Mouse (Mus musculus) lung, adult 18-20 months (tissue): ENCODE measurements around the gene Ntmt1.

ENCODE experiments used
- DNase-seq, 2 experiments: peaks; one replicate each; pipeline ENCODE4 v3.0.0; 2022; ENCODE audit warnings: mixed read lengths in 2 of 2

Ntmt1 gene

GRCm38 (mm10) chr2:30826825-30827748 lies 19.5 kb downstream of the Ntmt1 start:
- peak; percentile 32 to 45 for DNase-seq

GRCm38 (mm10) chr2:30827749-30828475 lies 20.3 kb downstream of the Ntmt1 start:
- peak; percentile 91 to 94 for DNase-seq

DNA sequence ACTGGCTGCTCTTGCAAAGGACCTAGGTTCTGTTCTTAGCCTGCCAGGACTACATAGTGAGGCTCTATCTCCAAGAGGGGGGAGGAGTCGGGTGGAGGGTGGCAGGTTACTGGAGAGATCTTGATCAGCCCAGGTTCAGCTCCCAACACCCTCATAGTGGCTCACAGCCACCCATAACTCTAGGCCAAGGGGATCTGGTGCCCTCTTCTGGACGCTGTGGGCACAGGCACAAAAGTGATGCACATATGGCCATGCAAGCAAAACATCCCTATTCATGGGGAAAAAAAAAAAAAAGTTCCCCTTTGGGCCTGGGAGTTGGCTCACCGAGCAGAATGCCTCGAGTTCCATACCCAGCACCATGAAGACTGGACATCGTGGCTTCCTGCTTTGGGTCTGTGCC lies 21.7 kb downstream of the Ntmt1 start:
- DNase-seq = peak in 1 of 2 experiments; percentile 23

DNA sequence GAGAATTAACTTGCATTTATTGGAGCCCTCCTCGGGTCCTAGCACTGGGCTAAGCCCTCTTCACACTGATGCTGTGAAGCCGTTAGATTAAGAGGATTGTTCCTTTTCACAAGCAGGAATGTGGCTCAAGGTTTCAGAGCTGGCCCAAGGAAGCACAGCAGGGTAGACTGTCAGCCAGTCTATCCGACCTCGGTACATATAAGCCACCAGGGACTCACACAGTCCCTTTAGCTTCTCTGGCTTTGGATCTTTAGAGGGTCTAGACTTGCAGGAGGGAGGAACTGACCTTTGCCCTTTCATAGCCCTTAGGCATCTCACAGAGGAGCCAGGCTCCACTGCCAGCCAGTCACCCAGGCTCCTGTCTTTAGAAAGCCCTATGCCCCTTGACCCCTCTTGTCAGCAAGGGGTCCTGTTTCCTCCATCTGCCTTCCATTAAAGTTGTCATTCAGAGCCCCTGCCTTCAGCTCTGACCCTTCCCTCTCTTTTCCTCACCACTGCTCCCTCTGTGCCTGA lies 22.7 kb downstream of the Ntmt1 start, which contains the start of gene Asb6:
Asb6 (minus strand) TSS at position 51 of the 513 bp plus-strand sequence.
- no peak for DNase-seq

DNA sequence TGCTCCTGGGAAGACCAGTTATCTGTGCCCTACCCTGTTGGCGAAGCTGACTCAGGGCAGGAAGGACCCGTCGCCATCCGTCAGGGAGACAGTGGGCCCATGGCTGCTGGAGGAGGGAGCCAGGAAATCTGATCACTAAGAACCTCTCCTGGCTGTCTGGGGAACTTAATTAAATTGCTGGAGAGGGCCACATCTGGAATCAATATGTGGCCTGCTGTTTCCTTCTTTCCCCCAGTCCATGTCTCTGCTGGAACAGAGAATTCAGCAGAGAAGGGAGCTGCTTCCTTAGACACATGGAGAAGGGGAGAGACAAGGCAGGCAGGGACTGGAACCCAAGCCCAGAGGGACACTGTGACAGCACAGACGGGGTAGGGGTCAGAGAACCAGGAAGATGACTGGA lies 26.0 kb downstream of the Ntmt1 start:
- no peak for DNase-seq

GRCm38 (mm10) chr2:30834373-30835022 lies 26.9 kb downstream of the Ntmt1 start, which contains the start of gene Prrx2:
Gene Prrx2, plus strand, starts transcription at chr2:30834972.
- DNase-seq = no peak

GRCm38 (mm10) chr2:30836238-30836990 lies 28.8 kb downstream of the Ntmt1 start:
- no peak for DNase-seq

GRCm38 (mm10) chr2:30842615-30843014 lies 35.0 kb downstream of the Ntmt1 start:
- no peak for DNase-seq

DNA sequence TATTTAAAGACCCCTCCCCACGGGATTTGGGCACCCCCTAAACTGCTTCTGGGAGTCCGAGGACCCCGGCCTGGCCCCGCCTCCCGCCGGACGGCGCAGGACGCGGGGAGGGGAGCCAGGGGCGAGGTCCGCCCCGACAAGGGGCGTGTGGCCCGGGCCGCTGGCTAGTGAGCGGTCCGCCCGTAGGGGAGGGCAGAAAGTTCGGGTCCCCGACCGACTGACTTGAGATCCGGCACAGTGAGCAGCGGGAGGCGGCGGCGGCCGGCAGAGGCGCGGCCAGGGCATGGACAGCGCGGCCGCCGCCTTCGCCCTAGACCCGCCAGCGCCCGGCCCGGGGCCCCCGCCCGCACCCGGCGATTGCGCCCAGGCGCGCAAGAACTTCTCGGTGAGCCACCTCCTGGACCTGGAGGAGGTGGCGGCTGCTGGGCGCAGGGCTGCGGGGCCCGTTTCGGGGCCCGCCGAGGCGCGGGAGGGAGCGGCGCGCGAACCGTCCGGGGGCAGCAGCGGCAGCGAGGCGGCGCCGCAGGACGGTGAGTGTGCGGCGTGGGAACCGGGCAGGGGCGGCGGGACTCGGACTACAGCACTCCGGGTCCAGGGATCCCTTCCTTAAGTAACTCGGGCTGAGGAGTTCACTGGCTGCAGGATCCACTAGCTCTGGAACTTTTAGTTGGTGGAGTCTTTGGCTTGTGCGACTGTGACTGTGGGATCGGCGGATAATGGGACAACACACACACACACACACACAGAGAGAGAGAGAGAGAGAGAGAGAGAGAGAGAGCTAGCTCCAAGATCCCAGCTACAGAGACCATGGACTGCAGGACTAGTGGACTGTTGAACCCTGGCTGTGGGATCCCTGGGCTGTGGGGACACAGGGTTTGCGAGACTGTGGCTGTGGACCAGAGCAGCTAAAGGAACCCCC lies 37.8 kb downstream of the Ntmt1 start:
- no peak for DNase-seq

- DNase-seq = no peak
Observed at GRCm38 (mm10) chr2:30846236-30846635, 38.6 kb downstream of the Ntmt1 start.

GRCm38 (mm10) chr2:30846723-30847122 lies 39.1 kb downstream of the Ntmt1 start:
- DNase-seq = no peak

DNA sequence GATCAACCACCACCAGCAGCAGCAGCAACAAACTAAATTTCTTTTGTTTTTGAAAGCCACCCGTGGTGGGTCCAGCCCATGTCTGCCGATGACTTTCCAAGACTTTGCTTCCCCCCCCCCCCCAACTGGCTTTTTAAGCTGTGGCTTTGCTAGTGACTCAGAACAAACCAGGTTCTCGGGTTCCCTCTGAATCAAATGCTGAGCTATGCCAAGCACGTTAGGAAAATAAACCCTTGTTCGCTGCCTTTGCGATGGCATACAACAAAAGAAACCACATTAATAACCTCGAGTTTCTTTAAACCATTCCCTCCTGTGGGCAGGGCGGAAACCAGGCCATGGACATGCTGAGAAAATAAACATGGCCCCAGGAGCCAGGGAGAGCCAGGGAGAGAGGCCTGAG lies 40.6 kb downstream of the Ntmt1 start:
- DNase-seq = no peak

DNA sequence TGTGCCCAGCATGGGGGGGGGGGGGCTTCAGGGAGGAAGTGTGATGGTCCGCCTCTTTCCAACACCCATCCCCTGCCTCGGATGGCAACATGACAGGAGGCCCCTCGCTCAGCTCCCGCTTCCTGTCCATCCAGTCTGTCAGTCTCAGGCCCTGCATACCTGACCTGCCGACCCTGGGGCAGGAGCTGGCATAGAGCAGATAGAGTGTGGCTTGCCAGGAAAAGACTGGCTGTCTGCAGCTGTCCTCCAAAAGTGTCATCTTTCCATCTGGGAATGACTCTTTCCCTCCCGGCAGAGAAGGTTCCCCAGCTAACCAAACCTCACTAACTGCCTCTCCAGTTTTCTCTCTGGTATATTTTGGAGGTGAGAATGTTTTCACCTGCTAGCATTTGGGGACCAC lies 43.0 kb downstream of the Ntmt1 start:
- no peak for DNase-seq

DNA sequence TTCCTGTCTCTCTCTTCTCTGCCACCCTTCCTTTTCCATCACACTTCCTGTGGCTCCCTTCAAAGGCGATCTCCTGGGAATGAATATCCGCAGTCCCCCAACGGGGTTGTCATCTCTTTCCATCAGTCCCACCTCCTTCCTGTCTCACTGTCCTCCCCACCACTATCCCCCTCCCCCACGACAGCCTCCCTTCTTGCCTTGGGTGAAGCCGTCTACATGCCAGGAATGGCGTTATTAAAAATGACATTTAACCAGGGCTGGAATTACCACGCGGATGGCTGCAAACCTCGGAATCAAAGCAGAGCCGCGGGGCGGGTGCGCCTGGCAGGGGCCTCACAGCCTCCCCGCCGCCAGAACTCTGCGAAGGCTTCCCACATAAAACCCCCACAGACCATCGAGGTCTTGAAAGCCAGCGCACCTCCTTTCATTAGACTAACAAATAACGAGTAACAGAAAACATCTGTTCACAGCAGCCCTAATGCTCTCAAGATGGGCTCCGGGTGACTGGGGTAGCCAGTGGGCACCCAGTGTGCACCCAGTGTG lies 45.2 kb downstream of the Ntmt1 start:
- no peak for DNase-seq

- DNase-seq = no peak
Observed at GRCm38 (mm10) chr2:30857076-30857475, 49.5 kb downstream of the Ntmt1 start.

DNA sequence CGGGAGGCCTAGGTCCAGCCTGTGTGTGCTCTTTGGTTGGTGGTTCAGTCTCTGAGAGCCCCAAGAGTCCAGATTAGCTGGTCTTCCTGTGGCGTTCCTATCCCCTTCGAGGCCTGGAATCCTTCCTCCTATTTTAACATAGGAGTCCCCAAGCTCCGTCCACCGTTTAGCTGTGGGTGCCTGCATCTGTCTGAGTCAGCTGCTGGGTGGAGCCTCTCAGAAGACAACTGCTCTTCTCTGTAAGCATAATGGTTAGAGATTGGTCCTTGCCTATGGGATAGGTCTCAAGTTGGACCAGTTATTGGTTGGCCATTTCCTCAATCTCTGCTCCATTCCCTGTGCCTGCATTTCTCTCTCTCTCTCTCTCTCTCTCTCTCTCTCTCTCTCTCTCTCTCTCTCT lies 52.2 kb downstream of the Ntmt1 start:
- no peak for DNase-seq

- no peak for DNase-seq
Observed at GRCm38 (mm10) chr2:30862081-30862480, 54.5 kb downstream of the Ntmt1 start.

DNA sequence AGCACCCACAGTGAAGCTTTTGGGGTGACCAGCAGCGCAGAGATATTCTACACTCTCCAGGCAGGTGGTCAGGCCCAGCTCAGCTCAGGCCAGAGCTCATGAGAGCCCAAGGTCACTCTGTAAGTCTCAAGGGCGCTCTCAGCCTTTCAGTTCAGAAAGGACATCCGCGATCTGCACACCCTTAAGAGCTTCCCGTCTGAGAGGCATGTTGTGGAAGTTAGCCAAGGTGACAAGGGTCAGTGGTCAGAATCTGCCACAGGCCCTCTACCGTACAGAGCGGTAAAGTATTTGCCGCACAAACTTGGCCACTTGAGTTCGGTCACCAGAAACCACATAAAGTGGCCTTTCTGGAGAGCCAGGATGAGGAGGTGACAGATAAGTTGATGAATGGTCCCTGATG lies 55.9 kb downstream of the Ntmt1 start:
- DNase-seq = no peak

GRCm38 (mm10) chr2:30864968-30865381 lies 57.3 kb downstream of the Ntmt1 start:
- no peak for DNase-seq

DNA sequence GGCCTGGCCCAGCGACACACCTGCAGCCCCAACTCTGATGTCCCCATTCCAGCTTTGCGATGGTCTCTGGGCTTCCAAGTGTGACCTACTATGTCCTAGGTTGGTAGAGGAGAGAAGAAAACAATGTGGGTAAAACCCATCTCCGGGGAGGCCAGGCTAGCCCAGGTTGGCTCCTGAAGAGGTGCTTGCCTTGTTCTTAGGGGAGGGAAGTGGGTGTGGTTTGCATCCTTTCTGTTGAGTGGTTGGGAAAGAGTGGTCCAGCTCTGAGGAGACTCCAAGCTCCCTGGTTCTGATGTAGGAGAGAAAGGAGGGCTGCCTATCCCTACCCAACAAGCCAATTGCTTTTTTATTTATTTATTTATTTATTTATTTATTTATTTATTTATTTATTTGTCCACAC lies 57.8 kb downstream of the Ntmt1 start:
- no peak for DNase-seq

DNA sequence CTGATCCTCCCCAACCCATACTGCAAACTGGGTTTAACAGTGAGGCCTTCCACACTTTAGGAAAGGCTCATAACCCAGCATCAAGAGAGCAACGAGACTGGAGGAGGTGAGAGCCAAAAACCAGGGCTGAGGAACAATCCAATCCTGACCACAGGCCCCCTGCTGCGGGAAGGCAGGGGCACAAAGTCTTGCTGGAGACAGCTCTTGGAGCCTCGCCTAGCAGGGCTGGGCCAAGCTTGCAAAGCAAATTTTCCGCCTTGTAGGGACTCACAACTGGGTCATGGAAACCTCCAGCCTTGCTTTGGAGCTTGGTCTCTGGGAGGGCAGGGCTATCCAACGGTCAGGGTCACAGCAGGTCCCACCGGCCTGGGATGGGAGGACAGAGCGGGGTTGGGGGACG lies 63.2 kb downstream of the Ntmt1 start:
- no peak for DNase-seq
